Mouse (Mus musculus) monocyte, adult 2 months (primary cell): ENCODE results near the gene Cox5a.

Source experiments
- DNase-seq, 2 experiments: peaks; one replicate each; pipeline ENCODE4 v3.0.0; 2022; ENCODE audit warnings: low spot score in 2 of 2, low read depth in 1 of 2

The Cox5a gene

GRCm38 (mm10) chr9:57525516-57525915 lies 4.4 kb downstream of the Cox5a start:
- DNase-seq: no peak

GRCm38 (mm10) chr9:57526435-57526834 lies 5.4 kb downstream of the Cox5a start:
- no peak for DNase-seq

GRCm38 (mm10) chr9:57531946-57532345 lies 10.9 kb downstream of the Cox5a start:
- DNase-seq: no peak

- DNase-seq: no peak
These were observed 15.3 kb downstream of the Cox5a start for GRCm38 (mm10) chr9:57536362-57536761.

GRCm38 (mm10) chr9:57537044-57537727 lies 16.1 kb downstream of the Cox5a start, which contains the start of gene Fam219b:
TSS of gene Fam219b (plus strand) at chr9:57537528.
- peak; percentile 55 to 69 for DNase-seq

- DNase-seq: no peak
These were observed 16.7 kb downstream of the Cox5a start for GRCm38 (mm10) chr9:57537728-57538181.

- DNase-seq: no peak
These were observed 18.5 kb downstream of the Cox5a start for GRCm38 (mm10) chr9:57539550-57539949.

- no peak for DNase-seq
These were observed 20.2 kb downstream of the Cox5a start for GRCm38 (mm10) chr9:57541312-57541711.

- no peak for DNase-seq
These were observed 22.9 kb downstream of the Cox5a start for GRCm38 (mm10) chr9:57543951-57544350.

- no peak for DNase-seq
These were observed 26.2 kb downstream of the Cox5a start for GRCm38 (mm10) chr9:57547287-57547686.

GRCm38 (mm10) chr9:57547869-57548268 lies 26.8 kb downstream of the Cox5a start:
- DNase-seq: no peak

GRCm38 (mm10) chr9:57549186-57549585 lies 28.1 kb downstream of the Cox5a start:
- no peak for DNase-seq

- DNase-seq: no peak
These were observed 29.2 kb downstream of the Cox5a start for GRCm38 (mm10) chr9:57550126-57550862.

GRCm38 (mm10) chr9:57552139-57552887 lies 31.2 kb downstream of the Cox5a start, which contains the start of gene Mpi:
TSS of gene Mpi (minus strand) at chr9:57552763.
- no peak for DNase-seq

- DNase-seq: no peak
These were observed 32.0 kb downstream of the Cox5a start for GRCm38 (mm10) chr9:57553119-57553518.

- no peak for DNase-seq
These were observed 33.7 kb downstream of the Cox5a start for GRCm38 (mm10) chr9:57554753-57555152.

- DNase-seq: no peak
These were observed 36.1 kb downstream of the Cox5a start for GRCm38 (mm10) chr9:57557215-57557614.

- no peak for DNase-seq
These were observed 37.6 kb downstream of the Cox5a start for GRCm38 (mm10) chr9:57558625-57559024.

GRCm38 (mm10) chr9:57559568-57559967 lies 38.5 kb downstream of the Cox5a start:
- no peak for DNase-seq

GRCm38 (mm10) chr9:57560263-57560662 lies 39.2 kb downstream of the Cox5a start:
- no peak for DNase-seq

GRCm38 (mm10) chr9:57560861-57561710 lies 40.0 kb downstream of the Cox5a start, which contains the start of gene Scamp2:
TSS of gene Scamp2 (plus strand) at chr9:57560943.
- peak; percentile 75 to 92 for DNase-seq
